Mouse (Mus musculus) limb, embryonic 11.5 days (tissue): ENCODE measurements around the gene Nfya. TPM values are rescaled to one million over a fixed set of nuclear protein-coding genes. Genes with fewer than 3 reads are reported as not detected.

Experiments used
- ATAC-seq: fragments of 200-750 bp; cut with Nextera tagmentation; 2 replicates; pipeline ENCODE4 v1.8.0; 2017; ENCODE audit warnings: low read depth; ENCODE audit not compliant: insufficient number of reproducible peaks, low FRiP score, low TSS enrichment
- DNase-seq: peaks from one replicate; pipeline ENCODE4 v3.0.0-alpha.2; 2015; ENCODE audit warnings: low spot score
- H3K27ac ChIP-seq: fragments of 300-500 bp; sonication (generic); replicated peaks from 2 replicates; pipeline ENCODE4 v1.5.1; 2014; ENCODE audit warnings: low read depth, mild to moderate bottlenecking, low read length
- H3K27me3 ChIP-seq: fragments of 300-500 bp; sonication (generic); 2 replicates; pipeline ENCODE4 v1.6.1; 2014; ENCODE audit warnings: mild to moderate bottlenecking, low read length, mixed read lengths; ENCODE audit not compliant: control insufficient read depth, insufficient read depth
- H3K36me3 ChIP-seq: fragments of 300-500 bp; sonication (generic); 2 replicates; pipeline ENCODE4 v1.6.1; 2014; ENCODE audit warnings: mild to moderate bottlenecking, low read length, moderate library complexity, mixed read lengths; ENCODE audit not compliant: control insufficient read depth, insufficient read depth
- H3K4me1 ChIP-seq: fragments of 300-500 bp; sonication (generic); 2 replicates; pipeline ENCODE4 v1.6.1; 2014; ENCODE audit warnings: low read length, mixed read lengths; ENCODE audit not compliant: control insufficient read depth, insufficient read depth
- H3K4me2 ChIP-seq: fragments of 300-500 bp; sonication (generic); 2 replicates; pipeline ENCODE4 v1.6.1; 2014; ENCODE audit warnings: low read depth, mild to moderate bottlenecking, moderate library complexity; ENCODE audit not compliant: severe bottlenecking
- H3K4me3 ChIP-seq: fragments of 300-500 bp; sonication (generic); 2 replicates; pipeline ENCODE4 v1.5.1; 2014; ENCODE audit warnings: low read depth, low read length
- H3K9ac ChIP-seq: fragments of 300-500 bp; sonication (generic); 2 replicates; pipeline ENCODE4 v1.6.1; 2014; ENCODE audit warnings: mild to moderate bottlenecking, low read length
- H3K9me3 ChIP-seq: fragments of 300-500 bp; sonication (generic); 2 replicates; pipeline ENCODE4 v1.6.1; 2016; ENCODE audit warnings: low read length; ENCODE audit not compliant: control insufficient read depth
- WGBS: fragments of 180-500 bp; shearing (Covaris S2); extraction: QIAGEN DNeasy Blood & Tissue Kit; methylation state at CpG from one replicate; pipeline ENCODE4 v1.1.7; 2014; 5-methylcytosine and 5-hydroxymethylcytosine counted together
- polyA plus RNA-seq: library from polyadenylated mRNA; unstranded; fragments of >200 nt; fragmentation: Nextera tagmentation; extraction: Ambion mirVana; gene quantifications from 2 replicates; pipeline ENCODE4 v1.2.1, GENCODE M21; 2014

Nfya gene
- polyA plus RNA-seq, 1 experiment from 2014 or later = 31.2 TPM

- WGBS = 83% methylated on average over 5 of the region's 5 CpGs
- H3K4me3 ChIP-seq = no peak overlapping the region
- no peak overlapping the region for H3K9ac ChIP-seq
- ATAC-seq = no peak
- H3K36me3 ChIP-seq = no peaks in the 10 kb centered on the region
- no peaks in the 10 kb centered on the region for H3K27me3 ChIP-seq
- H3K4me2 ChIP-seq = no peak overlapping the region
- no peak for DNase-seq
- no peaks in the 10 kb centered on the region for H3K9me3 ChIP-seq
- H3K4me1 ChIP-seq = no peaks in the 10 kb centered on the region
- H3K27ac ChIP-seq = no peak overlapping the region
Observed at GRCm38 (mm10) chr17:48366806-48367205, 42.9 kb downstream of the Nfya start.

DNA sequence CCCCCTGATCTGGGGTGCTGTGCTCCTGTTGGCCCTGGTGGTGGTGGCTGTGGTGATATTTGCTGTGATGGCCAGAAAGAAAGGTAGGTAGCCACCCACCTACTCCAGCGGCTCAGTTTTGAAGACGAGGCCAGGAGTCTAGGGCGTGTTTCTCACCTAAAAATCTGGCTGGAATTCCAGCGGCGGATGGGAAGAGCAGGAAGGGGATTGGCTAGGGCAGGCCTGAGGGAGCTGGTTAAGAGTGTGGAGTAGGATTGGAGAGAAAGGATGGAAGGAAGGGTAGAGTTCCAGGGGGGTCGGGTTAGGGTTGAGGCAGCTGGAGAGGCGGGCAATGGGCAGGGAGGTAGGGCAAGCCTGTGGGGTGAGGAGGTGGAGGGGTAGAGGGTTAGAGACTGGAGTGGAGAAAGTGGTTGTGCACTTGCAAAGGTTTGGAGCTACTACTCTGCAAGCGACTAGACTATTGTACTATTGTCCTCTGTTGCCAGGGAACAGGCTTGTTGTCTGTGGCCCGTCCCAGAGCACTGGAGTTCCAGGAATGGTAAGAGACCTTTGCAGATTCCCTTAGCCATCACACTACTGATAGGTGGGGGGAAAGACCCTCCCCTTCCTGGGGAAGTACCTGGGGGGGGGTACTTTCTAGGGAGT lies 44.1 kb downstream of the Nfya start:
- H3K27me3 ChIP-seq = no peaks in the 10 kb centered on the region
- no peak overlapping the region for H3K4me2 ChIP-seq
- no peaks in the 10 kb centered on the region for H3K36me3 ChIP-seq
- no peaks in the 10 kb centered on the region for H3K9me3 ChIP-seq
- H3K9ac ChIP-seq = no peak overlapping the region
- ATAC-seq = no peak
- H3K27ac ChIP-seq = no peak overlapping the region
- no peak for DNase-seq
- H3K4me3 ChIP-seq = no peak overlapping the region
- 87% methylated on average over 9 of the region's 9 CpGs for WGBS
- H3K4me1 ChIP-seq = no peaks in the 10 kb centered on the region

DNA sequence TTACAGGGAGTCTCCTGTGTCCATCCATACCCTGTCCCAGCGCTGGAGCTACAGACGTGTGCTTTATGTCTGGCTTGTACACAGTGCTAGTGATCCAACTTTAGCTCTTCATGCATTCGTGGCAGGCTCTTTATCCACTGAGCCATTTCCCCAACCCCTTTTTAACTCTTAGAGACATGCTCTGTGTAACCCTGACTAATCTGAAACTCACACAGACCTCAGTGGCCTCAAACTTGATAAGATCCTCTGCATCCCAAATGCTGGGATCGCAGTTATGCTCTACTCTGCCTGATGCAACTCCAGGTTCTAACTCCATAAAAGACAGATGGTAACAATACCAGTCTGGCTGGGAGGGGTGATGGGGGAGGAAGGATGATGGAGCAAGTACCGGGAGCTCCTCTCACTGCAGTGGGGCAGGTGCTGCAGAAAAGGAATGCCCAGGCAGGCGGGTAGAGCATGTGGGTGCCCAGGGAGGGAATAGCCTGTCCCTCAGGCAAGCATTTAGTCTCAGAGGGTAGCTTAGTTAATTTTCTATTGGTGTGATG lies 46.2 kb downstream of the Nfya start:
- no peak for DNase-seq
- no peak for ATAC-seq
- Histone ChIP-seq H3K4me2 (no peak overlapping the region), H3K9ac (no peak overlapping the region), H3K36me3 (no peaks in the 10 kb centered on the region), H3K9me3 (no peaks in the 10 kb centered on the region), H3K4me3 (no peak overlapping the region), H3K27ac (no peak overlapping the region), H3K27me3 (no peaks in the 10 kb centered on the region), H3K4me1 (no peaks in the 10 kb centered on the region)
- WGBS = 78% methylated on average over 6 of the region's 6 CpGs

- Histone ChIP-seq H3K9ac (no peak overlapping the region), H3K4me3 (no peak overlapping the region), H3K27me3 (no peaks in the 10 kb centered on the region), H3K27ac (no peak overlapping the region), H3K36me3 (no peaks in the 10 kb centered on the region), H3K4me2 (no peak overlapping the region), H3K9me3 (no peaks in the 10 kb centered on the region), H3K4me1 (no peaks in the 10 kb centered on the region)
- ATAC-seq (no peak), DNase-seq (no peak)
- WGBS = 90% methylated on average over 8 of the region's 8 CpGs
Observed at GRCm38 (mm10) chr17:48362966-48363365, 46.7 kb downstream of the Nfya start.

DNA sequence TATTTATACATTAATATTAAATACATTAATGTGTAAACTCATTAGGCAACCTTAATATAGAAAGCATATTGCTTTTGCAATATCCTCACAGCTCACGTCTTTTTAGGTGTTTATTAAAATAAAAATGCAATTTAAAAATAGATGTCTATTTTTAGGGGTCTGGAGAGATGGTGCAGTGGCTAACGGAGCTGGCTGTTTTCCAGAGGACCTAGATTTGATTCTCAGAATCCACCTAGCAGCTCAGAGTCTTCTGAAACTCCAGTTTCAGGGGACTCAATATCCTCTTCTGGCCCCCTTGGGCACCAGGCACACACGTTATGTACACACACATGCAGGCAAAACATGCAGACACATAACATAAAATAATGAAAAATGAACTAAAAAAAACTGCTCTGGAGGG lies 47.4 kb downstream of the Nfya start:
- ATAC-seq (no peak), DNase-seq (no peak)
- Histone ChIP-seq H3K9ac (no peak overlapping the region), H3K4me1 (no peaks in the 10 kb centered on the region), H3K9me3 (no peaks in the 10 kb centered on the region), H3K4me3 (no peak overlapping the region), H3K4me2 (no peak overlapping the region), H3K27me3 (no peaks in the 10 kb centered on the region), H3K36me3 (no peaks in the 10 kb centered on the region), H3K27ac (no peak overlapping the region)
- 80% methylated on average over 3 of the region's 3 CpGs for WGBS

DNA sequence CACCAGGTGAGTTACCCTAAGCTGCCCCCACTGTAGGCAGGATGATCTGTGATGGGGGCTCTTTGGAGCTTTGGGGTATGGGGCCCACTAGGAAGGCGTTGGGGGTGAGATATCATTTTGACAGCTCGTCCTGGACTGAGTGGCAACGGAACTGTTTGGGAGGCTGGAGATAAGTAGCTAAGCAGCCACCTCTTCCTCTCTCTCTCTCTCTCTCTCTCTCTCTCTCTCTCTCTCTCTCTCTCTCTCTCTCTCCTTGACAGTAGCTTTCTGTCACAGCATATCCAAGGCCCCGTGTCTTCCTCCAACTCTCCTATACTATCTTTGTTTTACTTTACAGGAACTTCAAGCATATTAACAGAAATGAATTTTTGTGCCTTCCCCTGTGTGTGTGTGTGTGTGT lies 49.2 kb downstream of the Nfya start:
- no peak for ATAC-seq
- 84% methylated on average over 4 of the region's 4 CpGs for WGBS

GRCm38 (mm10) chr17:48359616-48360015 lies 50.1 kb downstream of the Nfya start, which contains the start of gene Treml1:
TSS of gene Treml1 (plus strand) at chr17:48359916.
- no peak within 1 kb of the TSS for H3K4me2 ChIP-seq
- WGBS = 78% methylated on average over 7 of the region's 7 CpGs
- H3K9ac ChIP-seq = no peak within 1 kb of the TSS
- no peaks in the 10 kb centered on the region for H3K36me3 ChIP-seq
- no peak for ATAC-seq
- no peaks in the 10 kb centered on the region for H3K27me3 ChIP-seq
- no peak within 1 kb of the TSS for H3K27ac ChIP-seq
- H3K4me3 ChIP-seq = no peak within 1 kb of the TSS
- no peaks in the 10 kb centered on the region for H3K9me3 ChIP-seq
- H3K4me1 ChIP-seq = no peaks in the 10 kb centered on the region
- no peak for DNase-seq

More for the DNA sequence above, 49.2 kb downstream of the Nfya start:
- Histone ChIP-seq H3K4me3 (no peak overlapping the region), H3K4me1 (no peaks in the 10 kb centered on the region), H3K4me2 (no peak overlapping the region), H3K9me3 (no peaks in the 10 kb centered on the region), H3K27ac (no peak overlapping the region), H3K36me3 (no peaks in the 10 kb centered on the region), H3K27me3 (no peaks in the 10 kb centered on the region), H3K9ac (no peak overlapping the region)
- no peak for DNase-seq

GRCm38 (mm10) chr17:48357892-48358291 lies 51.8 kb downstream of the Nfya start:
- no peak for ATAC-seq
- no peak overlapping the region for H3K27ac ChIP-seq
- no peaks in the 10 kb centered on the region for H3K27me3 ChIP-seq
- H3K4me3 ChIP-seq = no peak overlapping the region
- no peaks in the 10 kb centered on the region for H3K9me3 ChIP-seq
- no peaks in the 10 kb centered on the region for H3K4me1 ChIP-seq
- DNase-seq = no peak
- H3K36me3 ChIP-seq = no peaks in the 10 kb centered on the region
- WGBS = 59% methylated on average over 2 of the region's 2 CpGs
- no peak overlapping the region for H3K9ac ChIP-seq
- H3K4me2 ChIP-seq = no peak overlapping the region

- Histone ChIP-seq H3K4me3 (no peak overlapping the region), H3K9ac (no peak overlapping the region), H3K4me2 (no peak overlapping the region), H3K9me3 (no peaks in the 10 kb centered on the region), H3K27ac (no peak overlapping the region), H3K36me3 (no peaks in the 10 kb centered on the region), H3K4me1 (no peaks in the 10 kb centered on the region), H3K27me3 (no peaks in the 10 kb centered on the region)
- WGBS = 86% methylated on average over 3 of the region's 3 CpGs
- no peak for DNase-seq
- ATAC-seq = no peak
Observed at GRCm38 (mm10) chr17:48355822-48356221, 53.9 kb downstream of the Nfya start.
